Comparison of ENCODE assay signal across 10 mouse cellular contexts in the genomic region with DNA sequence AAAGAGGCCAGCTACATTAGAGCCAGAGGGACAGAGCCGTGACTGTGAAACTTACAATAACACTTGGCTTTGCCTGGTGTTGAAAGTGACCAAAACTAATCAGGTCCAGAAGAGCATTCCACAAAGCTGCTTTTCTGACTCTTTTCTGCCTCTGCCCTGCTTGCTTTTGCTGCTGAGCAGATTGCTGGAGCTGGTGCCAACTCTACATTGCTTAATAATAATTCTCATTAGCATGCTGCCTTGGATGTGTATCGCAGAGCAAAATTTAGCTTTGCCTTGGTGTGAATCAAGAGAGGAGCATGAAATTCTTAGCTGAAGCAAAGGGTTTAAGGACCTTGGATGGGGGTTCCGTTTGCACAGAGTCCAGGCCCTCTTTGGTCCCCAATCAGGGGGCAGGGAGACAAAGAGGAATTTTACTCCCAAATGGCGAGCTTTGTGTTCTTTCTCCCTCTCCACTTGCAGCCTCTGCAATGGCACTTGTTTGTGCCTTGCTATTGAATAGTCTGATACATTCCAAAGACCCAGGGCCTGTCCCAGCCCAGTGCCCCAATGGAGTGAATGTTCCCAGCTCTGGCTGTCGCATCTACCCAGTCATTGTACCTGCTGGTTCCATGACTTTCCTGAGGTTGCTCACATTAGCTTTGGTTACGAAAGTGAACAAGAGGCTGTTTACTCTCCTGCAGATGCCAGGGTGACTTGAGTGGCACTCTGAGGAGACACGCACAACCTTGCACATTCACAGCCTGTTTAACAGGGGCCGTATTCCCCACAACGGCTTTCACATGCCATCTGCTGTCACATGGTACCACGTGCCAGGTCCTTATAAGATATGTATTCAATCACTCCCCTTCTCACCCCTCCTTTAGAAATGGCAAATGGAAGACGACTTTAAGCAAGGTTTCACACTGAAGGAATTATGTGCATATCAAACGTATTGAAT.
DNase-seq lines count a peak whose midpoint lies in the region; ATAC-seq and TF ChIP-seq lines count a peak whose summit lies in the region.
"Had no signal": no experiment of that assay in that cellular context is flagged by ENCODE, and none has a peak within 500 bp of the region (broad histone marks: within the 10 kb centered on the region; RNA-seq: fewer than 3 reads in every experiment).

No protein-coding gene starts in this region.

- DNase-seq in right cerebral cortex, adult 2 months (ENCODE audit: low spot score in 2 of 2), result peak; percentile 46 to 51
- DNase-seq in right cerebral cortex, postnatal 4 days, result no peak
- peak; percentile 79 for DNase-seq in forebrain, postnatal 0 days
- DNase-seq in left cerebral cortex, adult 2 months (ENCODE audit: extremely low spot score in 1 of 2, low spot score in 2 of 2), result peak; percentile 18 to 32
- DNase-seq in spleen, postnatal 10 days (ENCODE audit: low spot score in 2 of 2), result no peak
- DNase-seq in testis, postnatal 10 days (ENCODE audit: low spot score), result no peak
- no peak for DNase-seq in gastrocnemius, postnatal 10 days

- 0 out of 2 replicates have a peak overlapping the region, but pooled peaks have one; percentile 4 for H3K9ac ChIP-seq in forebrain, postnatal 0 days
- no peak overlapping the region for H3K9ac ChIP-seq in heart, embryonic 12.5 days
- H3K9ac ChIP-seq: limb, embryonic 15.5 days; neural tube, embryonic 12.5 days had no signal

- H3K9me3 ChIP-seq in forebrain, postnatal 0 days (ENCODE audit: low read length), result no peaks in the 10 kb centered on the region
- no peaks in the 10 kb centered on the region for H3K9me3 ChIP-seq in heart, embryonic 12.5 days (replicated peaks)
- H3K9me3 ChIP-seq: limb, embryonic 15.5 days; neural tube, embryonic 12.5 days had no signal

- no peaks in the 10 kb centered on the region for H3K27me3 ChIP-seq in forebrain, postnatal 0 days (ENCODE audit: insufficient read depth, low read length)
- no peaks in the 10 kb centered on the region for H3K27me3 ChIP-seq in heart, embryonic 12.5 days (replicated peaks)
- H3K27me3 ChIP-seq: limb, embryonic 15.5 days; neural tube, embryonic 12.5 days had no signal

- no peak for TF ChIP-seq CTCF in forebrain, postnatal 0 days (IDR thresholded peaks at IDR 0.05; ENCODE audit: low read depth)
- no peak for TF ChIP-seq CTCF in left cerebral cortex, adult 2 months (IDR thresholded peaks at IDR 0.05)

- no peaks in the 10 kb centered on the region for H3K36me3 ChIP-seq in forebrain, postnatal 0 days (ENCODE audit: insufficient read depth)
- H3K36me3 ChIP-seq in heart, embryonic 12.5 days, result no peaks in the 10 kb centered on the region
- H3K36me3 ChIP-seq: limb, embryonic 15.5 days; neural tube, embryonic 12.5 days had no signal

- peak; percentile 92 for ATAC-seq in forebrain, postnatal 0 days
- no peak for ATAC-seq in heart, embryonic 12.5 days (ENCODE audit: insufficient number of reproducible peaks, low FRiP score)

- H3K4me1 ChIP-seq in forebrain, postnatal 0 days (ENCODE audit: insufficient read depth), result peaks cover 16% of the 10 kb centered on the region
- no peaks in the 10 kb centered on the region for H3K4me1 ChIP-seq in heart, embryonic 12.5 days (replicated peaks)

- intact Hi-C loops in left cerebral cortex, adult 2 months (cut with DNase I), result loop anchor here (5.0 kb wide), 1 partner anchor 76 kb away; a partner anchor contains a TSS

- 19% methylated on average over 12 of the region's 12 CpGs for WGBS in forebrain, postnatal 0 days
- 78% methylated on average over 12 of the region's 12 CpGs for WGBS in heart, embryonic 12.5 days

- peak overlapping the region; percentile 83 for H3K27ac ChIP-seq in forebrain, postnatal 0 days (ENCODE audit: low read depth, low read length)
- H3K27ac ChIP-seq in left cerebral cortex, adult 2 months, result peak overlapping the region; percentile 70
- no peak overlapping the region for H3K27ac ChIP-seq in heart, embryonic 12.5 days (ENCODE audit: poor library complexity, severe bottlenecking)
- H3K27ac ChIP-seq: limb, embryonic 15.5 days; neural tube, embryonic 12.5 days had no signal

- 0 out of 2 replicates have a peak overlapping the region, but pooled peaks have one; percentile 16 for H3K4me2 ChIP-seq in forebrain, postnatal 0 days (ENCODE audit: low read depth)
- H3K4me2 ChIP-seq in heart, embryonic 12.5 days, result no peak overlapping the region
- H3K4me2 ChIP-seq: limb, embryonic 15.5 days; neural tube, embryonic 12.5 days had no signal

- H3K4me3 ChIP-seq in forebrain, postnatal 0 days (ENCODE audit: low read depth, low read length), result no peak overlapping the region
- no peak overlapping the region for H3K4me3 ChIP-seq in left cerebral cortex, adult 2 months
- H3K4me3 ChIP-seq in heart, embryonic 12.5 days, result no peak overlapping the region
- H3K4me3 ChIP-seq: limb, embryonic 15.5 days; neural tube, embryonic 12.5 days had no signal

Comparison
In these comparisons a context has a peak if more than half of its experiments do, and no peak if none do; other contexts are left out.
1. DNase-seq: peak in right cerebral cortex, adult 2 months (2 of 2), forebrain, postnatal 0 days (single experiment) and left cerebral cortex, adult 2 months (2 of 2); none in right cerebral cortex, postnatal 4 days (single experiment), spleen, postnatal 10 days (0 of 2), testis, postnatal 10 days (single experiment) and gastrocnemius, postnatal 10 days (single experiment).